Mouse (Mus musculus) fibroblast of lung, adult 2 months (primary cell): ENCODE data around the gene Mxi1.

Source experiments
- DNase-seq: peaks from one replicate; pipeline ENCODE4 v3.0.0-alpha.2; 2011; ENCODE audit warnings: low read depth

Gene Mxi1

DNA sequence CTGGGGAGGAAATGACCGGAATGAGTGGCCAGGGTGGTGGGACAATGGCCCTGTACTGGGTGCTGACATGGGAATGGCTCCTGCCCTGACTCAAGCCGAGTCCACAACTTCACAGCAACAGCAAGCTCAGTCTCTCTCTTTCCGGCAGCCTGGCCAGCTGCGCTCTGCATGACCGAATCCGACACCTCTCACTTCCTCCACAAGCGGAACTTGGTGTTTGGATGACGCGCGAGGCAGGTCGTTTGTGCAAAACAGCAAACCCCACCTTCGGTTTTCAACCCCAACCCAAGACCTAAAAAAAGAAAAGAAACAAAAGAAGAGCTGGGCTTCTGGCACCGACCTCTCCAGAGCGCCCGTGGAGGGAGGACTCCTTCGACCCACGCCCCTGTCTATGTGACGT lies 114.3 kb downstream of the Mxi1 start:
- DNase-seq, result no peak
